Mouse (Mus musculus) ES-Bruce4 (cell line): ENCODE measurements at regions not wholly inside any gene's neighbourhood (a gene's known extent, or its start where the extent isn't known, plus 50 kb on each side); places are given as distances from the start of the nearest gene placed in this dataset.

ENCODE experiments used
- CTCF ChIP-seq: IDR thresholded peaks from one replicate; pipeline ENCODE4 v1.8.1; 2011; ENCODE audit warnings: low read depth, low read length
- POLR2A ChIP-seq: IDR thresholded peaks from one replicate; pipeline ENCODE4 v1.8.1; 2011; ENCODE audit warnings: low read length; ENCODE audit not compliant: insufficient read depth

- TF ChIP-seq CTCF, result no peak
- TF ChIP-seq POLR2A, result no peak
Measured at GRCm38 (mm10) chr16:30895021-30895420, 186.2 kb downstream of the Xxylt1 start.
